Mouse (Mus musculus) kidney, postnatal 0 days (tissue): ENCODE results near the gene Mecom. TPM values are rescaled to one million over a fixed set of nuclear protein-coding genes. Genes with fewer than 3 reads are reported as not detected.

Experiments used
- ATAC-seq: fragments of 200-750 bp; cut with Nextera tagmentation; replicated peaks from 2 replicates; pipeline ENCODE4 v1.8.0; 2017; ENCODE audit warnings: low read depth, moderate number of reproducible peaks, moderate TSS enrichment, moderate library complexity; ENCODE audit not compliant: low FRiP score
- DNase-seq: peaks from one replicate; pipeline ENCODE4 v3.0.0-alpha.2; 2016; ENCODE audit warnings: low spot score
- H3K27ac ChIP-seq: fragments of 300-500 bp; sonication (generic); 2 replicates; pipeline ENCODE4 v1.5.1; 2014; ENCODE audit warnings: mild to moderate bottlenecking
- H3K27me3 ChIP-seq: fragments of 300-500 bp; sonication (generic); 2 replicates; pipeline ENCODE4 v1.6.1; 2014; ENCODE audit warnings: low read length, mixed read lengths; ENCODE audit not compliant: insufficient read depth
- H3K36me3 ChIP-seq: fragments of 300-500 bp; sonication (generic); 2 replicates; pipeline ENCODE4 v1.6.1; 2014; ENCODE audit warnings: low read length, mixed read lengths; ENCODE audit not compliant: insufficient read depth
- H3K4me1 ChIP-seq: fragments of 300-500 bp; sonication (generic); replicated peaks from 2 replicates; pipeline ENCODE4 v1.6.1; 2014; ENCODE audit warnings: antibody characterized with exemption, low read length, mixed read lengths; ENCODE audit not compliant: insufficient read depth
- H3K4me2 ChIP-seq: fragments of 300-500 bp; sonication (generic); 2 replicates; pipeline ENCODE4 v1.6.1; 2014; ENCODE audit warnings: mild to moderate bottlenecking, low read length, moderate library complexity, mixed read lengths
- H3K4me3 ChIP-seq: fragments of 300-500 bp; sonication (generic); replicated peaks from 2 replicates; pipeline ENCODE4 v1.5.1; 2014; ENCODE audit warnings: low read depth, low read length
- H3K9ac ChIP-seq: fragments of 300-500 bp; sonication (generic); 2 replicates; pipeline ENCODE4 v1.6.1; 2014; ENCODE audit warnings: low read depth, low read length
- H3K9me3 ChIP-seq: fragments of 300-500 bp; sonication (generic); replicated peaks from 2 replicates; pipeline ENCODE4 v1.6.1; 2016; ENCODE audit warnings: low read length, inconsistent platforms, mixed read lengths
- CTCF ChIP-seq: IDR thresholded peaks from 2 replicates; pipeline ENCODE4 v1.5.1; 2016; ENCODE audit warnings: antibody characterized with exemption, low read depth, mild to moderate bottlenecking, moderate library complexity
- WGBS: fragments of 180-500 bp; shearing (Covaris S2); extraction: QIAGEN DNeasy Blood & Tissue Kit; methylation state at CpG from one replicate; pipeline ENCODE4 v1.1.7; 2014; 5-methylcytosine and 5-hydroxymethylcytosine counted together
- polyA plus RNA-seq: library from polyadenylated mRNA; unstranded; fragments of >200 nt; fragmentation: Nextera tagmentation; extraction: Ambion mirVana; gene quantifications from 2 replicates; pipeline ENCODE4 v1.2.1, GENCODE M21; 2015

Gene Mecom
- polyA plus RNA-seq, 1 experiment from 2014 or later, result 54.7 TPM

- no peak overlapping the region for H3K9ac ChIP-seq
- DNase-seq, result no peak
- H3K4me2 ChIP-seq, result no peak overlapping the region
- no peaks in the 10 kb centered on the region for H3K27me3 ChIP-seq
- ATAC-seq, result no peak
- no peaks in the 10 kb centered on the region for H3K4me1 ChIP-seq
- H3K9me3 ChIP-seq, result no peaks in the 10 kb centered on the region
- TF ChIP-seq CTCF, result no peak
- no peak overlapping the region for H3K27ac ChIP-seq
- WGBS, result 56% methylated on average over 4 of the region's 4 CpGs
- no peak overlapping the region for H3K4me3 ChIP-seq
- no peaks in the 10 kb centered on the region for H3K36me3 ChIP-seq
Observed at GRCm38 (mm10) chr3:30214607-30215006, 333.2 kb downstream of the Mecom start.

GRCm38 (mm10) chr3:30213540-30214170 is 334.2 kb downstream of the Mecom start:
- Histone ChIP-seq H3K4me2 (no peak overlapping the region), H3K27ac (no peak overlapping the region), H3K4me1 (no peaks in the 10 kb centered on the region), H3K9me3 (no peaks in the 10 kb centered on the region), H3K36me3 (no peaks in the 10 kb centered on the region), H3K9ac (no peak overlapping the region), H3K27me3 (no peaks in the 10 kb centered on the region), H3K4me3 (no peak overlapping the region)
- DNase-seq, result no peak
- no peak for ATAC-seq
- TF ChIP-seq CTCF, result 0 out of 2 replicates have a peak, but pooled peaks have one; percentile 2
- 30% methylated on average over 7 of the region's 7 CpGs for WGBS

GRCm38 (mm10) chr3:30212802-30213201 is 335.0 kb downstream of the Mecom start:
- no peaks in the 10 kb centered on the region for H3K27me3 ChIP-seq

DNA sequence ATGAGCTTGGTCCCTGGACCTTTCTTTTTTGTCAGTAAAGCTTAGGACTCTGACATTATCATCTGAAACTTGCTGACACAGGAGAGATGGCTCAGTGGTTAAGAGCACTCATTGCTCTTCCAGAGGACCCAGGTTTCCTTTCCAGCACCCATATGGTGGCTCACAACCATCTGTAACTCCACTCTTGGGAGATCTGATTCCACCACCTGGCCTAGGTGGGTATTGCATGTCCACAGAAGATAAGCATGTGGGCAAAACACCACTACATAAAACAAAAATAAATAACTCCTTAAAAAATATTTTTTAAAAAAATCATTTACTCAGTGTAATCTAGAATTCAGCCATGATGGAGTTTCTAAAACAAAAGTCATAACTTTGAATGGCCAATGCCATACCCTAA is 338.7 kb downstream of the Mecom start:
- no peak overlapping the region for H3K4me3 ChIP-seq
- H3K4me1 ChIP-seq, result no peaks in the 10 kb centered on the region
- H3K27me3 ChIP-seq, result no peaks in the 10 kb centered on the region
- DNase-seq (no peak), ATAC-seq (no peak)
- H3K4me2 ChIP-seq, result no peak overlapping the region
- no peaks in the 10 kb centered on the region for H3K9me3 ChIP-seq
- H3K36me3 ChIP-seq, result no peaks in the 10 kb centered on the region
- H3K27ac ChIP-seq, result no peak overlapping the region
- H3K9ac ChIP-seq, result no peak overlapping the region
- peak; percentile 18; the same call in 1 of the 2 replicates for TF ChIP-seq CTCF

More at GRCm38 (mm10) chr3:30212802-30213201, 335.0 kb downstream of the Mecom start:
- Histone ChIP-seq H3K4me3 (no peak overlapping the region), H3K27ac (no peak overlapping the region), H3K4me2 (no peak overlapping the region), H3K9me3 (no peaks in the 10 kb centered on the region), H3K36me3 (no peaks in the 10 kb centered on the region), H3K4me1 (no peaks in the 10 kb centered on the region), H3K9ac (no peak overlapping the region)
- DNase-seq, result no peak
- TF ChIP-seq CTCF, result no peak
- no peak for ATAC-seq
- WGBS, result 35% methylated on average over 3 of the region's 3 CpGs

DNA sequence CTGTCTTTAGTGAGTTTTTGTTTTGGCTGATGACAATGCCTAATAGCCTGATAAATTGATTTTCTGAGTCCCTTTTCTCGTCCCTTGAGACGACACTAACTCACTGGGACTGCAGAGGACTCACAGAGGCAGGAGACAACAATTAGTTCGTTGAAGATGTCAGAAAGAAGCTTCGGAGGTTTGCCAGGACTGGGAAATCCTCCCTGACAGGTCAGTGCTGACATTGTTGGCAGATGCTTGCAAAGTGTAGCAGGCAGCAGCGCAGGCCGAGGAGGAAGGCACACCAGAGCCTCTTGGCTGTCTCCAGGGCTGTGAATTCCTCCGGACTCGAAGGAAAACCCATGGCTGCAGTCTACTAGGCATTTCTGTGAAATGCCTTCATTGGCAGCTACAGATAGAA is 339.9 kb downstream of the Mecom start:
- no peaks in the 10 kb centered on the region for H3K36me3 ChIP-seq
- no peaks in the 10 kb centered on the region for H3K9me3 ChIP-seq
- WGBS, result 60% methylated on average over 8 of the region's 8 CpGs
- no peaks in the 10 kb centered on the region for H3K4me1 ChIP-seq
- no peak for DNase-seq
- no peak for TF ChIP-seq CTCF
- ATAC-seq, result no peak
- H3K4me3 ChIP-seq, result no peak overlapping the region
- no peak overlapping the region for H3K9ac ChIP-seq
- no peak overlapping the region for H3K4me2 ChIP-seq
- no peak overlapping the region for H3K27ac ChIP-seq
- H3K27me3 ChIP-seq, result no peaks in the 10 kb centered on the region

GRCm38 (mm10) chr3:30207431-30207830 is 340.4 kb downstream of the Mecom start:
- Histone ChIP-seq H3K36me3 (no peaks in the 10 kb centered on the region), H3K27me3 (no peaks in the 10 kb centered on the region), H3K4me3 (no peak overlapping the region), H3K9me3 (no peaks in the 10 kb centered on the region), H3K4me2 (no peak overlapping the region), H3K4me1 (no peaks in the 10 kb centered on the region), H3K27ac (no peak overlapping the region), H3K9ac (no peak overlapping the region)
- WGBS, result 37% methylated on average over 5 of the region's 5 CpGs
- TF ChIP-seq CTCF, result 0 out of 2 replicates have a peak, but pooled peaks have one; percentile 7
- no peak for ATAC-seq
- DNase-seq, result peak; percentile 21

DNA sequence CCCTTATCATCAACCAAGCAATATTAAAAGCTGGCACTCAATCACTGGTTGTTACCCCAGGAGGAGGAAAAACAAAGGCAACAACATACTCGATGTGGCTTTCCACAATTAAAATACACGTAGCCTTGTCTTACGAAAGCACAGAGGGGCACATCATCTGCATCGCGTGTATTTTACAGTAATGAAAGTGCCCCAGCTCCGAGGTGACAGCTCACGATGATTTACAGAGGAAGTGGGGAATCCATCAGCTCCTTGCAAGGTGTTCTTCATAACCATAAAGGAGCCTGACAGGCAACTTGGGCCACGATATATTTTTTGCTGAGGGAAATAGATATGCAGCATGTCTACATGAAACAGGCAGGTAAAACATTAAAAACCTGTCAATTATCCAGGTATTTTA is 341.7 kb downstream of the Mecom start:
- no peak for TF ChIP-seq CTCF
- 58% methylated on average over 8 of the region's 8 CpGs for WGBS

More for the DNA sequence above, 341.7 kb downstream of the Mecom start:
- no peak for DNase-seq
- no peak overlapping the region for H3K4me3 ChIP-seq
- ATAC-seq, result no peak
- H3K4me1 ChIP-seq, result no peaks in the 10 kb centered on the region
- no peak overlapping the region for H3K4me2 ChIP-seq
- no peaks in the 10 kb centered on the region for H3K36me3 ChIP-seq
- H3K27me3 ChIP-seq, result no peaks in the 10 kb centered on the region
- no peaks in the 10 kb centered on the region for H3K9me3 ChIP-seq
- H3K27ac ChIP-seq, result no peak overlapping the region
- H3K9ac ChIP-seq, result no peak overlapping the region
